Mouse (Mus musculus) myocyte (in vitro differentiated cells): ENCODE data around the gene C1d. TPM values are rescaled to one million over a fixed set of nuclear protein-coding genes. Genes with fewer than 3 reads are reported as not detected.

Experiments
- H3K27me3 ChIP-seq: one replicate; pipeline ENCODE4 v1.6.1; 2011; ENCODE audit not compliant: control insufficient read depth, insufficient read depth, insufficient read length
- H3K36me3 ChIP-seq: one replicate; pipeline ENCODE4 v1.6.1; 2011; ENCODE audit not compliant: control insufficient read depth, insufficient read depth
- H3K4me2 ChIP-seq: one replicate; pipeline ENCODE4 v1.6.1; 2011; ENCODE audit warnings: low read depth, control low read depth
- H3K4me3 ChIP-seq: one replicate; pipeline ENCODE4 v1.5.1; 2011; ENCODE audit warnings: mild to moderate bottlenecking, control low read depth, moderate library complexity
- H3K79me2 ChIP-seq: one replicate; pipeline ENCODE4 v1.6.1; 2011; ENCODE audit not compliant: control insufficient read depth, insufficient read depth
- H3ac ChIP-seq: one replicate; pipeline ENCODE4 v1.6.1; 2011; ENCODE audit not compliant: control insufficient read depth, insufficient read length
- CEBPB ChIP-seq: IDR thresholded peaks from 2 replicates; pipeline ENCODE4 v1.6.1; 2011; ENCODE audit warnings: mild to moderate bottlenecking, moderate library complexity; ENCODE audit not compliant: poor library complexity, insufficient read depth, severe bottlenecking
- E2F4 ChIP-seq: IDR thresholded peaks from one replicate; pipeline ENCODE4 v1.6.1; 2011; ENCODE audit warnings: mild to moderate bottlenecking, control low read depth, moderate library complexity; ENCODE audit not compliant: insufficient read depth
- MAX ChIP-seq: IDR thresholded peaks from one replicate; pipeline ENCODE4 v1.6.1; 2011; ENCODE audit warnings: low read depth, mild to moderate bottlenecking, control low read depth
- MYOD1 ChIP-seq, 3 experiments: IDR thresholded peaks; one replicate each; pipeline ENCODE4 v1.6.1; 2011; ENCODE audit warnings: control low read depth in 2 of 3, low read depth in 2 of 3, mild to moderate bottlenecking in 2 of 3, moderate library complexity in 1 of 3; ENCODE audit not compliant: insufficient read length in 2 of 3, control insufficient read depth in 1 of 3
- MYOG ChIP-seq, 3 experiments: IDR thresholded peaks; one replicate each; pipeline ENCODE4 v1.6.1; 2011; ENCODE audit warnings: control low read depth in 2 of 3, low read depth in 2 of 3, mild to moderate bottlenecking in 2 of 3; ENCODE audit not compliant: insufficient read length in 2 of 3, control insufficient read depth in 1 of 3, insufficient read depth in 1 of 3
- POLR2A ChIP-seq: IDR thresholded peaks from one replicate; pipeline ENCODE4 v1.6.1; 2011; ENCODE audit warnings: low read depth, mild to moderate bottlenecking, control low read depth, moderate library complexity; ENCODE audit not compliant: insufficient read length
- POLR2AphosphoS2 ChIP-seq: IDR thresholded peaks from one replicate; pipeline ENCODE4 v1.6.1; 2011; ENCODE audit warnings: low read depth, control low read depth; ENCODE audit not compliant: insufficient read length
- REST ChIP-seq: IDR thresholded peaks from one replicate; pipeline ENCODE4 v1.6.1; 2011; ENCODE audit warnings: mild to moderate bottlenecking, control low read depth, moderate library complexity; ENCODE audit not compliant: insufficient read depth, insufficient read length
- SRF ChIP-seq: IDR thresholded peaks from one replicate; pipeline ENCODE4 v1.6.1; 2011; ENCODE audit warnings: low read depth; ENCODE audit not compliant: control insufficient read depth, insufficient read length
- TCF12 ChIP-seq: IDR thresholded peaks from one replicate; pipeline ENCODE4 v1.6.1; 2011; ENCODE audit warnings: mild to moderate bottlenecking, control low read depth; ENCODE audit not compliant: poor library complexity, insufficient read depth, severe bottlenecking
- TCF3 ChIP-seq: IDR thresholded peaks from one replicate; pipeline ENCODE4 v1.6.1; 2011; ENCODE audit warnings: low read depth, control low read depth; ENCODE audit not compliant: insufficient read length
- USF1 ChIP-seq: IDR thresholded peaks from one replicate; pipeline ENCODE4 v1.6.1; 2011; ENCODE audit warnings: low read depth, mild to moderate bottlenecking, control low read depth, moderate library complexity
- polyA plus RNA-seq: library from polyadenylated mRNA; unstranded; fragments of >200 nt; fragmentation: generic; extraction: Trizol; gene quantifications from one replicate; pipeline ENCODE4 v1.2.1, GENCODE M21; 2012; ENCODE audit warnings: missing spikeins

Gene C1d
- polyA plus RNA-seq, 1 experiment: 18.6 TPM

DNA sequence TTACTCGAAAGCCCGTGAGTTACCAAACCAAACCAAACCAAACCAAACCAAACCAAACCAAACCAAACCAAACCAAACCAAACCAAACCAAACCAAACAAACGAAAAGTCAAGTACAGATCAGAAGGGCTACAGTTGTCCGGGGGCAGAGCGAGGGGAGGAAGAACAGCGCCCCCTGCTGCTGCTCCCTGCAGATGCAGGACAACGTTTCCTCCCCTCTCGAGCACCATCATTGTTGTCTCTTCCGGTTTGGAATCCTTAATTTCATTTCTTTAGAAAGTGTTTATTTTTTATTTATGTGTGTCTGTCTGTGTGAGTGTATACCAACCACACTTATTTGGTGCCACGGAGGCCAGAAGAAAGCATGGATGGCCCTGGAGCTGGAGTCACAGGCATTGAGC is 26.7 kb downstream of the C1d start:
- TF ChIP-seq USF1: no peak
- no peak for TF ChIP-seq REST
- TF ChIP-seq E2F4: no peak
- no peak for TF ChIP-seq POLR2AphosphoS2
- no peak for TF ChIP-seq SRF
- no peak overlapping the region for H3K4me2 ChIP-seq
- no peaks in the 10 kb centered on the region for H3K79me2 ChIP-seq
- H3ac ChIP-seq: no peak overlapping the region
- H3K27me3 ChIP-seq: no peaks in the 10 kb centered on the region
- H3K36me3 ChIP-seq: no peaks in the 10 kb centered on the region
- no peak overlapping the region for H3K4me3 ChIP-seq

DNA sequence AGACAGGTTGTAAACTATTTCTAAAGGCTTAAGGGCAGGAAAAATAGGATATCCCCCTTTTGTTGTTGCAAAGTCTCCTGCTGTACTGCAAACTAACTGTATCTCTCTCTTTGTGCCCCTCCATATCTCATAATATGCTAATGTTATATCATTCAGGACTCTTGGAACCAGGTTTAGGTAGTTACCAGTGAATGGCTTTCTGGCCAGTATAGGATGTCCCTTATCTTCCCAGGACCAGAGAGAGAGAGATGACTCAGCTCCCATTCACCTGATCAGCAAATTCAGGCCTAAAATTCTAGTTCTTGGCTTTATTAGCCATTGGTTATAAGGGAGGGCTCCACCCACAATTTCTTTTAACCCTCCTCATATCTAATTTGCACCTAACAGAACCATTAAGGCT is 31.5 kb downstream of the C1d start:
- TF ChIP-seq MYOG (IDR thresholded peaks at IDR 0.05; ENCODE audit: control insufficient read depth in 1 of 3, insufficient read depth in 1 of 3, insufficient read length in 2 of 3, low read depth in 2 of 3): no peak
- no peak for TF ChIP-seq USF1
- TF ChIP-seq CEBPB: no peak
- TF ChIP-seq E2F4: no peak
- no peak for TF ChIP-seq TCF3
- TF ChIP-seq MAX: no peak
- TF ChIP-seq POLR2A: no peak
- no peak for TF ChIP-seq POLR2AphosphoS2
- TF ChIP-seq SRF: no peak
- no peak for TF ChIP-seq MYOD1 (IDR thresholded peaks at IDR 0.05; ENCODE audit: control insufficient read depth in 1 of 3, insufficient read length in 2 of 3, low read depth in 2 of 3)
- TF ChIP-seq REST: no peak
- Histone ChIP-seq H3K27me3 (no peaks in the 10 kb centered on the region), H3K4me2 (no peak overlapping the region)

DNA sequence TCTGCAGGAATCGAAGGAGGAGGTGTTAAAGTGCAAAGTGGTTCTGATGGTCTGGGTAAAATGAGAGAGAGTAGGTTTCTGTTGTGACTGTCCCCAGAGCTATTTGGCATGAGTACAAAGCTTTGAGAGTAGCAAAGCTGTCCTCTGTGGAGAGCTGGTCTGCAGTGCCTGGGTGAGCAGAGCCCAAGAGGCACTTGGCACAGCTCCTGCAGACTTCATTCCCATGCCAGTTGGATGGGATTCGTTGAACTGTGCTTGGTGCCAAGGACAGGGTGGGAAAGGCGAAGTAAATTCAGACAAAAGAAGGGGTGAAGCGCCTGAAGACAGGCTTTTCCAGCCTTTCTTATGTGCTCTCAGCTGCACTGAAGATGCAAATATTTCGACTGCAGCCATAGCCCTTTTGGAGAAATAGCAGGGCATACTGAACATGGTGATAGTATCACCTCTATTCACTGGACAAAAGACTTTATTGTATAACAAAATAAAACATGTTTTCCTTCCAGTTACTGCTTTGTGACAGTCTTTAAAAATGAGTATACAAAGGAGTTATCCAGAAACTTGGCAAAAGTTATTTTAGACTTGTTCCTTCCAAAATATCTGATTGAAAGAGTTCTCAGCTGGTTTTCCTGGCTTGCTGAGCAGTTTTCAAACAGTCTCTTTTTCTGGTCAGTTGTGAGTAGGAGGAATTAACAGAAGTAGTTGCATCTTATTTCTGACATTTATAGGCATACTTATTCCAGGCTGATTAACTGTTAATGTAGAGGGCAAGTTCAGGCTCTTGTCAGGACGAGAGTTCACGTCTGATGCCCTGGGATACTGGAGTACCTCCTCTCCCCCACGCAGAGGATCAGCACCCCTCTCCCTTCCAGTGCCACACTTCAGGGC is 48.9 kb downstream of the C1d start:
- no peaks in the 10 kb centered on the region for H3K27me3 ChIP-seq
- no peak overlapping the region for H3K4me2 ChIP-seq
- no peak overlapping the region for H3ac ChIP-seq
- no peak for TF ChIP-seq USF1
- no peak for TF ChIP-seq MYOG (IDR thresholded peaks at IDR 0.05; ENCODE audit: control insufficient read depth in 1 of 3, insufficient read depth in 1 of 3, insufficient read length in 2 of 3, low read depth in 2 of 3)
- TF ChIP-seq REST: no peak
- no peak for TF ChIP-seq SRF
- no peaks in the 10 kb centered on the region for H3K79me2 ChIP-seq
- no peaks in the 10 kb centered on the region for H3K36me3 ChIP-seq
- no peak overlapping the region for H3K4me3 ChIP-seq

More for the DNA sequence above, 31.5 kb downstream of the C1d start:
- Histone ChIP-seq H3K36me3 (no peaks in the 10 kb centered on the region), H3ac (no peak overlapping the region), H3K4me3 (no peak overlapping the region), H3K79me2 (no peaks in the 10 kb centered on the region)

DNA sequence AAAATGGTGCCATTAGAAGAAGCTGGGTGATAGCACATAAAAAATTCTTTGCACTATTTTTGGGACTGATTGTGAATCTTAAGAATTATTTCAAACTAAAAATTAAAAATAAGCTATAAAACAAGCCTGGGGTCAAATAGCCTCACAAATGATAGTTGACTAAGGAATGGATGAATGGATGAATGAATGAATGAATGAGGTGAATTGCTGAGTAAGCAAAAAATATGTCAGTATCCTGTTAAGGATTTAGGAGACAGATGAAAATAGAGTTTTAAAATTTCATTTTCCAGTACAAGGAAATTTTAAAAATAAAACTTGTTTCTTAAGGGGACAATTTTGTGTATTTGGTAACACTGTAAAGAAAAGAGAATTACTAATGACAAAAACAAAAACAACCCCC is 50.1 kb downstream of the C1d start:
- no peaks in the 10 kb centered on the region for H3K36me3 ChIP-seq
- no peak overlapping the region for H3K4me2 ChIP-seq
- TF ChIP-seq MYOD1 (IDR thresholded peaks at IDR 0.05; ENCODE audit: control insufficient read depth in 1 of 3, insufficient read length in 2 of 3, low read depth in 2 of 3) (no peak), USF1 (no peak), POLR2A (no peak), CEBPB (no peak), POLR2AphosphoS2 (no peak), TCF12 (no peak), SRF (no peak), MAX (no peak), MYOG (IDR thresholded peaks at IDR 0.05; ENCODE audit: control insufficient read depth in 1 of 3, insufficient read depth in 1 of 3, insufficient read length in 2 of 3, low read depth in 2 of 3) (no peak), E2F4 (no peak), REST (no peak), TCF3 (no peak)
- H3ac ChIP-seq: no peak overlapping the region
- H3K79me2 ChIP-seq: no peaks in the 10 kb centered on the region
- no peaks in the 10 kb centered on the region for H3K27me3 ChIP-seq
- no peak overlapping the region for H3K4me3 ChIP-seq

Other genes starting within 250 kb of the C1d start
- gene Cnrip1, start 206.0 kb upstream of the C1d start, polyA plus RNA-seq: 0.49 TPM
- gene Plek, start 205.2 kb upstream of the C1d start, polyA plus RNA-seq: 0.96 TPM
- 49.8 TPM for gene Ppp3r1, start 98.3 kb upstream of the C1d start, polyA plus RNA-seq
- 10.5 TPM for gene Wdr92, start 75.5 kb upstream of the C1d start, polyA plus RNA-seq
- gene Pno1, start 46.0 kb upstream of the C1d start, polyA plus RNA-seq: 35.7 TPM